Mouse (Mus musculus): ENCODE data around the gene Smyd3. TPM values are rescaled to one million over a fixed set of nuclear protein-coding genes. Genes with fewer than 3 reads are reported as not detected.

Gene Smyd3
- total RNA-seq, 2 experiments from 2014 or later = 34.0 to 39.8 TPM

DNA sequence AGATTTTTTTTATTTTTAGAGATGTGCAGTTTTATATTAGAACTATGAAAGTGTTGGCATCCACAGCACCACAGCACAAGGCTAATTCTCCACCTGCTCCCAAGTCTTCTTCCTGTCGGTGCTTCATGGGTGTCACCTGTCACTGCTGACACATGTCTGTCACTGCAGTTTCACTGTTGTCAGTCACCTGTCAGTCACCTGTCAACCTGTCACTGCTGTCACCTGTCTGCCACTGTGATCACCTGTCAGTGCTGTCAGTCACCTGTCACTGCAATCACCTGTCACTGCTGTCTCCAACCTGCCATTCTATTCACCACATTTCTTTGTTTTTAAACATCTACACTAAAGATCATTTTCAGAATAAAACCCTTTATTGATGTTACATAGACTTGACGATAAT lies 279.2 kb downstream of the Smyd3 start:
- no peak for DNase-seq
- intact Hi-C loops (cut with DNase I) = loop anchor here (10.0 kb wide), 1 partner anchor 216 kb away; no protein-coding TSS in a partner anchor

DNA sequence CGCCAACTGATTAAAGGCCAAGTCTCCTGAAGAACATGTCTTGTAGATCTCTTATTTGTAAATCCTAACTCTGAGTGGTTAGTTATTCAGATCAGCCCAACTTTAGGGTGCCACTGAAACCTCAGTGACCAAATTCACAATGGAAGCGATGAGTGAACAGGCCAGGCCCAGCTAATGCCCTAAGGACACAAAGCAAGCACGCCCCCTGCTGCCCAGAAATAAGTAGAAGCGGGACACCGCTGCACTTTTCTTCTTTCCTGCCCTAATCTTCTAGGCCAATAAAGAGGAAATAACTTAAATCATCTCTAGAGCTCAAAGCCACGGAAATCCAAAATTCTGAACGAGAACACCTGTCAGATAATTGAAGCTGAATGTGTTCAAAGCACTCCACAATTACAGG lies 279.9 kb downstream of the Smyd3 start:
- intact Hi-C loops (cut with DNase I) = loop anchor here (10.0 kb wide), 1 partner anchor 217 kb away; no protein-coding TSS in a partner anchor
- DNase-seq = peak; percentile 35

DNA sequence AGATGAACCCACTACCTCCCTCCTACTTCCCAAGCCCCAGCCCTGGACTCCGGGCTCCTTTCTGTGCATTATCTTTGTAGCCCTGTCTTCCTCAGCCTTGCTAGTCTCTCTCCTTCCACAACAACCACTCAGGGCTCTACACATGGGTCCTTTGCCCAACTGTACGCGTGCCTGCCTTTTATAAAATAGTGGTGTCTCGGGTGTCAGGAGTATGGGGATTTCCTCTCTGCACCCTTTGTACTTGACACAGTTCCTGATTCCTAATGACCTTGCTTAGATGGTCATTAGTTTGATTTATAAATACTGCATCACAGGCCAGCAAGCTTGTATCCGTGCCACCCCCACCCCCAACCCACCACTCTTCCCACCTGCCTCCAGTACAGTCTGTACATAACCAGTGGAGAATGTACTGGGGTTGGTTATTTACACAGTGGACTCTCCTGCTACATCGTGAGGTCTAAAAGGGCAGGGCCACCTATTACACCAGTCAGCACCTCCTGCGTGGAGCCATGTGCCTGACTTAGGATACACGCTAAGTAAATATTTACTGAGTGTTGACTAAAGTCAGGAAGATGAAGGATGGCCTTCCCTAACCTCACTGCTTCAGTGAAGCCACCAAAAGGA lies 281.5 kb downstream of the Smyd3 start:
- intact Hi-C loops (cut with DNase I) = loop anchor here (10.0 kb wide), 1 partner anchor 218 kb away; no protein-coding TSS in a partner anchor
- DNase-seq = no peak

DNA sequence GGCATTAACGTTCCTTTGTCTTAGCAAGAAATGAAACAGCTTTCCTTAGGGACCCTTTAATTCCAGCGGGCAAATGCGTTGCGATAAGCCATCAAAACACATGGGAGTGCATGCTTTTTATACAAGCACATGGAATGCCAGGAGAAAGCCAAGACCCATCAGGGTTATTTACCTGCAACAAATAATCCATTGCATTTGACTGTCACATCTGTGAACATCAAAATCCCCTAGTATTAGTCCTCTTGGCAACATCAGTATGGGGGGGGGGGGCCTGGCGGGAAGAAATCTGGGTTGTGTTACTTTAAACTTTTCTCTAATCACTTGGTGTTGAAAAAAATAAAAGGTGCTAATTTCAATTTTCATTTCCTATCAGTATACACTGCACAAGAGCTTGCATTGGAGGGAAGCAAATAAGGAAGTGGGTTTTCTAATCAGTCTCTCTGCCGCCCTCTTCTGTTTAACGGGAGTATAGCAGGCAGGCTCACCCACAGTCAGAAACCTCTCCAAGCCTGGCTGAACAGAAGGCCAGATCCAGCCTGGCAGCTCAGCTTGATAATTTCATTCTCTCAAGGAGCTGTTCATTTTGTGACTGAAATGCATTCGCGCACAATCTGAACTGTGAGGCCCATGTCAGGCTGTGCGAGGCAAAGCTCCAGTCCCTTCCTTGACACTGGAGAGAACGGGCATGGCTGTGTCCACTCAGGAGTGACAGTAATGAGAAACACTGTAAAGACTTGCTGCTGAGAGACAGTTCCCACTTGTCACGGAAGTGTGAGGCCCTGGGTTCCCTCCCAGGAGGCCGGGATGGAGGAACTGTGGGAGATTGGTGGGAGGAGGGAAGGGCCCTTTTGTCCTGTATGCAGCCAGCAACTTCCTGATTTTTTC lies 285.8 kb downstream of the Smyd3 start:
- intact Hi-C loops (cut with DNase I) = loop anchor here (5.0 to 10.0 kb wide), 2 partner anchors 223 to 700 kb away; no protein-coding TSS in a partner anchor
- peak; percentile 80 for DNase-seq

DNA sequence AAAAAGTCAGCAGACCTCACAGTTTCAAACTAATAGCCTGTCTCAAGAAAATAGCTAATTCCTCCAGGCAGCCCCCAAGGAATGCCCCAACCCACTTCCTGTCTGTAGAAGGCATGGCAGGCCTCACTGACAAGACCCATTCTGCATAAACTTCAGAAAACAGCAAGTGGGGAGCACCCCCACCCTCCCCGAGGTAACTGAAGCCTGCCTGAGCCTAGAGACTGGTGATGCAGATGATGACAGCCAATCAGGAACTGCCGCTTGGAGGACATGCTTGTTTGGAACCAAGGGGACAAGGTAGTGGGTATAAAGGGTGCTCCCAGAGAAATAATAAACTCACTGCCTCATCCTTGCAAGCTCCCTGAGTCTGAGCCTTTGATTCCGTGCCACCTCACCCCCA lies 288.3 kb downstream of the Smyd3 start:
- no peak for DNase-seq
- intact Hi-C loops (cut with DNase I) = no loop called here

DNA sequence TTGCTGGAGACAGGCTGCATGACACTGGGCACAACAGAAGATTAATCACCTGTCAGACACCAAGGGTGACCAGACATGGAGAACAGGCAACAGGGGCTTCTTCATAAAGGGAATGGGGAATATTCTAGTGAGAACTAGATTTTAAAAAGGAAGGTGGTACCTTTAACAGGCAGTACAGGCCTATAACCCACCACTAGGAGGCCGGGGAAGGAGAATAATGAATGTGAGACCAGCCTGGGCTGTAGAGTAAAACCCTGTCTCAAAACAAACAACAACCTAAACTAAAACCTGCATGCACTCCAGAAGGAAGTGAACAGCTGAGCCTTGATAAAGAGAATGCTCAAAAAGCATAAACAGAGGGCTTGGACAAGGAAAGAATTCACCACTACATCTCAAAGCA lies 297.6 kb downstream of the Smyd3 start:
- DNase-seq = no peak
- intact Hi-C loops (cut with DNase I) = no loop called here

DNA sequence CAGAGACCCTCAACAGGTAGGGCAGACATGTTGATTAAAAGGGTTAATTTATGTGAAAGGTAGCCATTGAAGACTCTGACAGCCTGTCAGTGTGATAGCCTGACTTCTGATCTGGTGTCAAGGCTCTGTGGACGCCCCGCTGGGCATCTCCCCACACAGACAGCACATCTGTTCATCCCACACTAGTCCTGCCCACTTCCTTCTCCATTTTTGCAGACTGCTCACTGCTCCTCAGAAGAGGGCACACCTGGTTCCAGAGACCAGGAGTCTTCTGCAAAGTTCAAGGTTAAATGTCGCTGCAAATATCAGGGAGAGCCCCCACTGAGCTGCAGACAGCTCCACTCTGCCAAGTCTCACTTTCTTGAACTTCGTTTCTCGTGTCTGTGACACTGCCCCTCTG lies 299.8 kb downstream of the Smyd3 start:
- no peak for DNase-seq
- intact Hi-C loops (cut with DNase I) = no loop called here

DNA sequence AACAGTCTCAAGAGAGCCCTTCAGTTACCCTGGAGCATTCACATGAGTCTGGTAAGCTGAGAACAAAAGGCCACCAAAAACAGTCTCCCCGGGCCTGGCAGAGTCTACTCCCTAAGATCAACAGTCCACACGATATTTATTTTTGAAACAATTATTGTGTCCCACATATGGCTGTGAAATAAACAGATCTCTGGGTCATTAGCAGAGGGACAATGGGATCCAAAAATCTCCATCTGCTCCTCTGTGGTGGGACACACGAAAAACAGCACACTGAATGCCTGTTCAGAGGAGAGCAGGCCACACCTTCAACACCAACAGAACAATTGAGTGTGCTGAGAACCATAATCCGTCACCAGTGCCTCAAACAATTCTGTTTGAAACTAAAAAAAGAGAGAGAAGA lies 300.8 kb downstream of the Smyd3 start:
- no peak for DNase-seq
- intact Hi-C loops (cut with DNase I) = no loop called here

DNA sequence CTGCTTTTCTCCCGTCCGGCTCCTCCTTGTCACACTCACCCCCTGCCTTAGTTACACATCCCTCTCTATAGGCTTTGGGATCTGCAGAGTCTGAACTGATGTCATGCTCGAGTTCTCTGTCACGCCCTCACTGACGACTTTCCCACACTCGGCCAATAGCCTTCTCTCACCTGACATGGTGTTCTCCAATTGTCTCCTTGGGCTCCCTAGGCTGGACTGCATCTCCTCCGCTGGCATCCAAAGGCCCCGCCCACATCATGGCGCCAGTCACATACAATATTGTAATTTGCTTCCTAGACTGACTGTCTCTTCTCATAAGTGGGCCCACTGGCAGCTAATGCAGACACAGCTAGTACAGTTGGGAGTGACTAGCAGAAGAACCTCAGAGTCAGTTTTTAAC lies 304.5 kb downstream of the Smyd3 start:
- intact Hi-C loops (cut with DNase I) = no loop called here
- no peak for DNase-seq

DNA sequence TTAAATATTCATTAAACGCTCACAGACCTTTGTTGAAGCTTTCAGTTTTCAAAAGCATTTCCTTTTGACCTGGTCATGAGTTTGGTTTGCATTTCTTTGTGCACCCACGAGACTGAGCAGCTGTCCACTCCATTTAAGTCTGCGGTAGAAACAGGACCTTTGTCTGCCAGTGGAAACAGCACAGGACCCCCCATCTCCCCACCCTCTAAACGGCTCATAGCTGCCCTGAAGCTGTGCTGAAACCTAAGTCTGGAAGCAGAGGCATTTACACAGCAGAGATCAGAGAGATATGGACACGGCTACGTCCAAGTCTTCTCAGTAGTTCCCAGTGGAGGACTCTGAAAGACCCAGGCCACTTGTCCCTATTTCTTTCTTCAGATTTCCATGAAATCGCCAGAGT lies 305.5 kb downstream of the Smyd3 start:
- DNase-seq = no peak
- intact Hi-C loops (cut with DNase I) = no loop called here

DNA sequence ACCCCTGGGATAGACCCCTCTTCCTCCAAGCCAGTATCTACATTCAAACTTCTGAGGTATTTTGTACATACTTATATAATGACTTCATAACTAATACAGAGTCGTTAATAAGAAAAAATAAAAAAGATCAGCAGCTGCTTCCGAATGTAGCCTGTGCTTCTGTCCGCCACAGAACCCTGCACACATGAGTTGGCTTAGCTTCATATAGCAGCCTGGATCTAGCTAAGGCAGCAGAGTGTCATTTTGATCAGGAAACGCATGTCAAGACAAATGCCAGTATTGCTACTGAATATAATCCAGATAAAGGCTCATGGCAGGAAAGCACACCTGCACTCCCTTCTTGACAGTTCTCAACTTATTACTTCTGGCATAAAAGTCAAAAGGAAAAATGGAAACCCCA lies 306.5 kb downstream of the Smyd3 start:
- no peak for DNase-seq
- intact Hi-C loops (cut with DNase I) = no loop called here

DNA sequence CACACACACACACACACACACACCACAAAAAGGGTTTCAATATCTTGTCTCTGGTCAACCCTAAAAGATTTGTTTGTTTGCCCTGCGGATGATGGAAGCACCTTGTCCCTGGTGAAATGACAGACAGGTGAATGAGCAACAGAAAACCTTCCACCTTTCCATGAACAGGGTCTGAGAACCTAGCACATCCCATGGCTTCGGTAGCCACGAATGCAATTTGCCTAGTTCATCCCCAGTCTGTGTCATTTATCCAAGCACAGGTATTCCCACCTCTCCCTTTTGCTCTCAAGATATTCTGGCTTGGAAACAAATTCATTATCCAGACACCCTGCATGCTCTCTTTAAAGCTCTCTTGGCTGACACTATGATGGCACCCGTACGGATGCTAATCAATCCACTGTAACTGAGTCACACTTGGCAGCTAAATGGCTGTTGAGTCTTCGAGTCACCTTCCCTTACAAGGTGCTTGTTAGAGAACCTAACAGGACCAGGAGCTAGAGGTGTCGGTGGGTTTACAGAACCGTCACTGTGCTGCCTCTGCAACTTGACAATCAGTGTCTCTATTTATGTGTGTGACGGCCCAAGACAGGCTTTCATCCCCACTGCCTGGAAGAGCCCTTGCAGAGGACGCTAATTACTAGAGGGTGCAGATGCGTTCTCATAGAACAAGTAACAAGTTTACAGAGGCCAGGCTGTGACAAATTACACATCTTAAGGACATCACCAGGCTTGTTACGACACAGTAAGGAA lies 309.8 kb downstream of the Smyd3 start:
- no peak for DNase-seq

DNA sequence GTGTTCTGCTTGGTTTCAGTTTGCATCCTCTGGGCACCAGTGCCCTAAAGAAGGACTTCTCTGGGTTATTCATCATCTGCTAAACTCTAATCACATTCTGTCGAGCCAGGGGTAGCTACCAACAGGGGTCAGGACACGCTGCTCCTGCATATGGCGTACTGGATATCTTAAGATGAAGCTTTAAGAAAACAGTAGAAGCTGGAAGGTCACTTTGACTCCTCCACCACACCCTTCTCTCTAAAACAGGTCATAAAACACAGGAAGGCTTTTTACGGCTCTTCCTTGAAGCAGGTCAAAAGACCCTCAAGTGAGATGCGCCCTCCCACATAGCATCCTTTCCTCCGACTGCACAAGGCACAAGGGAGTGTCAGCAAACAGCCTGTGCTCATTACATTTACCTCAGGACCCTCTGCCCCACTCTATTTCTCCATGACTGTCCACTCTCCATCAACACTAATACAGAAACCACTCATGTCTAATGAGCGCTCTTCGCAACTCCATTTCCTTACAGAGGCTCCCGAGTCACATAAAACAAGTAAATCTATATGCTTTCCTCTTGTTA lies 310.6 kb downstream of the Smyd3 start:
- DNase-seq = no peak
- intact Hi-C loops (cut with DNase I) = no loop called here

More for the DNA sequence above, 309.8 kb downstream of the Smyd3 start:
- intact Hi-C loops (cut with DNase I) = no loop called here

DNA sequence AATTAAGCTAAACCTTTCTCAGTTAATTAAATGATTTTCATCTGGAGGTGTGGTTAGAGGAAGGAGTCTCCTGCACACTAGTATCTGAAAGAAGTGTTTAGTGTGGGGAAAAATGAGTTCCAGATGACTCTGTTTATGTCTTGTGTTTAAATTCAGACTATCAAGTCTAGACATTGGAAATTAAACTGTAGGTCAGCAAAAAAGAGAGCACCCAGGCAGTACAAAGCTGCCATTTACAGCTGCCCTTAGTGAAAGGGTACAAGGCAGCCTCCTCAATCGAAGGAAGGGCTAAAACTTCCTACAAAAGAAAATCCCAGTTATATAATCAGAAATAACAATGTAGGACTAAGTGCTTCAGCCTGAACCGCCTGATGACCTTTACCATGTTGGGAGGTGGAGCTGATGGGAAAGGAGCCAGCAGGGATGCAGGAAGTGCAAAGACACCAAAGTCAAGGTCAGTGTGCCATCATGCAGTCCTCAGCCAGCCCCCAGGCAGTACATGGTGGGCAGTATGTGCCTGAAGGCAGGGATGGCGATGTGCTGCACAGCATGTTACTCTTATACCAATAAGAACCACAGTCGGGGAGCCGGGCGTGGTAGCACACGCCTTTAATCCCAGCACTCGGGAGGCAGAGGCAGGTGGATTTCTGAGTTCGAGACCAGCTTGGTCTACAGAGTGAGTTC lies 319.2 kb downstream of the Smyd3 start:
- no peak for DNase-seq
- intact Hi-C loops (cut with DNase I) = no loop called here

DNA sequence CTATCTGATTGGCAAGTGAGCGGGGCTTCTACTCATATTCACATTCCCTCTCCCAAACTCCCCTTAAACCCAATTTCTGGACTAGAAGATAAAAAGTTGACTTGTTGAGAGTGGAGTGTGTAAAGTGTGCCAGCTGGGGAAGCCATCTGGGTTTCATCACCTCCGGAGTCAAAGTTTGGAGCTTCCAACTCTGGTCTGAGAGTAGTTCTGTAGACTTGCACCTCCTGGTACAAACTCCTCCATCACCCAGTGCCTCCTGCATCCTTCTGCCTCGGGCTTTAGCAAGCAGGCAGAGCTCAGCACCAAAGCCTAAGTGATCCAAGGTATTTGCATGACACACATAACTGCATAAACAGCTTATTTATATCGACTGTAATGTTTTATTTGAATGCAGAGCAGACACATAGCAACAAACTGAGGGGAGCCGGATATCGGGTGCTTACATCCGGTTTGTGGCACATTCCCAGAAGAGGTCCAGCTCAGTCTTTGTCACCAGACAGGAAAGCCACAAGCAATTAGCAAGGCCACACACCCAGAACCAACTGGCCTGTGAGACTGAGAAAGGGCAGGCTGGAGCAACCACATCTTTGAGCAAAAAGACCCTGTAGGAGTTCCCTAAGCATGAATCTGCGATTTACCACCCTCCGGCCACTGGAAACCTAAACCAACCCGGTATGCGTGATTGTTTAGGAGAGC lies 319.9 kb downstream of the Smyd3 start:
- DNase-seq = no peak
- intact Hi-C loops (cut with DNase I) = no loop called here

DNA sequence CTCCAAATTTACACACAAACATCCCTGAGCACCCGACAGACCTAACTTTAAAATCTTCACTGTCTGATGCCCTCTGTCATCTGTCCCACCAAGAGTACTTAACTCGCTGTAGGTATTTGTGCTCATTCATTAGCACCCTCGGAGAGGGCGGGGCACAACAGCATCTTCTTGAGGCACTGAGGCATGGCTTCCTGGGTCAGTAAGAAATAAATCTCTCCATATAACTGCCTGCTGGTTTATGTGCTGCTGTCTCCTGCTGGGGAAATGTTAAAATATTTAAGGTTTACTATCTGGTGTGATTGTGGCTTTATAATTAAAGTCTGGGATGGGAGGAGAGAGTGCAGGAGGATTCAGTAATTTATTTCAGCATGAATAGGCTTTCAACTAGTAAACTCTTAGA lies 320.7 kb downstream of the Smyd3 start:
- DNase-seq = no peak
- intact Hi-C loops (cut with DNase I) = no loop called here

DNA sequence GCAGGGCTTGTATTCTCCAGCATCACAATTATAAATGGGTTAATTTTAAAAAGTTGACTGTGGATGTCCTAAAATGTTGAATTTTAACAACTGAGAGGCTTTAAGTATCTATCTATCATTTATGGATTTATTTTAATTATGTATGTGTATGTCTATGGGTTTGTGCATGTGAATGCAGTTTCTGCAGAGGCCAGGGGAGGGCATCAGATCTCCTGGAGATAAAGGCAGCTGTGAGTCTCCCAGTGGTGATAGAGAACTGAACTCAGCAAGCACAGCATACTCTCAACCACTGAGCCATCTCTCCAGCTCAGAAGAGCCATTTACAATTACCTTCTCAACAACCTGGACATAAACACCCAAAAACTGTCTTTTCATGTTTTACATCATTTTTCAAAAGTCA lies 321.4 kb downstream of the Smyd3 start:
- DNase-seq = no peak
- intact Hi-C loops (cut with DNase I) = no loop called here

DNA sequence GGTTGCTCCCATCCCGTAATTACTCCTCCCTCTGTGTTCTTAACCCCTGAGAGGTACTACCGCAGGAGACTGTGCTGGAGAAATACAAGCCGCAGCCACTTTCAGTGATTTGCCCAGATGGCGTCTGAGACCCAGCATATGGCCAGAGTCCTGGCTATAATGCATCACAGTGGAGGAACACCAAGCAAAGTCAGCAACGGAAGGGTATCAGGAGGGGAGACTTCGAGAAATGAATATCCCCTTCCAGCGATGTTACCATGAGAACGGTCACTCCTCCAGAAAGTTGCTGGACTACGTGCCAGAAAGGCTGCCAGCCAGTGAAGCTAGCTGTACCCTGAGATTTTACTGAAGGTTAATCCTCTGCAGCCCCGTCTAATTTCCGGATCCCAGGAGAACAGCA lies 325.1 kb downstream of the Smyd3 start:
- intact Hi-C loops (cut with DNase I) = no loop called here
- peak; percentile 62 for DNase-seq

DNA sequence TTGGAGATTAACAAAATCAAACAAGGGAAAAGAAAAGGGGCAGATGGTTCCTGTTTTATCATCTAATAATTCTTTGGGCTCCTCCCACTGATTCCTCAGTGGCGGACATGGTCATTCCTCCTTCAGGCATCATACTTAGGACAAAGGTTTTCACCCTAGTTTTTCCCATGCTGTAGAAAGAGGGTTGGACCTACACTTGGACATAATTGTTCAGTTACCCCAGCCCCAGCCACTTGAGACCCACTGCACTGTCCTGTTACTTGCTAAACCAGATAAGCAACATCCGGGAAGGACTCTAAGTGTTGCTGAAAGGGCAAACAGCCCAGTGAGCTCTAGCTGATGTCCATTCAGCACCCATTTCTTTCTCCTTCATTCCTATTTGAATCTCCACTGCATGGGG lies 327.0 kb downstream of the Smyd3 start:
- intact Hi-C loops (cut with DNase I) = no loop called here
- no peak for DNase-seq

DNA sequence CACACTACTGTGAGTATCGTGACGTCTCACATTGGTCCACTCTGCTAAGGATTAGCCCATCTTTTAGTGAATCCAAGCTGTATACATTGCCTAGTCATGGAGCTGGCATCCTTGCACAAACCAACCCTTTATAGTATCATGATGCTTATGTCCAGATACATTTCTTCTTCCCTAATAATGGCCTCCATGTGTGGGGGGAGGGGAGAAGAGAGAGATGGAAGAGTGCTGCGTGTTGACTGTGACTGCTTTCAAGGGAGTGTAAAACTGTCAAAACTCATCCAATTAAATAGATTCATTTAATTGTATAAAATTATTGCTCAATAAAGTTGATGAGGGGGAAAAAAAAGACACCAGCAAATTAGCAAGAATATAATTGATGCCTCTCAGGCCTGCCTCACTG lies 330.7 kb downstream of the Smyd3 start:
- no peak for DNase-seq
- intact Hi-C loops (cut with DNase I) = no loop called here
